Mouse (Mus musculus): ENCODE results near the gene Dnm3.

GRCm38 (mm10) chr1:161991846-161992245 is 486.0 kb downstream of the Dnm3 start:
- TF ChIP-seq CTCF (IDR thresholded peaks at IDR 0.05; ENCODE audit: insufficient read depth, low read length) = no peak
- no peak for TF ChIP-seq POLR2A (IDR thresholded peaks at IDR 0.05; ENCODE audit: borderline replicate concordance, extremely low read depth, low read depth, low read length)

All from lung, adult 2 months (tissue).